Mouse (Mus musculus) ES-E14 (cell line): ENCODE results near the gene Gon4l. TPM values are rescaled to one million over a fixed set of nuclear protein-coding genes. Genes with fewer than 3 reads are reported as not detected.
A peak's percentile ranks its signal among the peaks of the same experiment; 100 is the strongest.

ENCODE experiments used
- DNase-seq: peaks from one replicate; pipeline ENCODE4 v3.0.0-alpha.2; 2013; ENCODE audit warnings: low read depth, low spot score
- H3K27ac ChIP-seq: 2 replicates; pipeline ENCODE4 v1.5.1; 2012; ENCODE audit warnings: low read depth, mild to moderate bottlenecking, low read length, moderate library complexity, mixed read lengths; ENCODE audit not compliant: poor library complexity, insufficient read depth, severe bottlenecking
- H3K36me3 ChIP-seq: 2 replicates; pipeline ENCODE4 v1.6.1; 2012; ENCODE audit warnings: mild to moderate bottlenecking, low read length, moderate library complexity, mixed read lengths; ENCODE audit not compliant: control insufficient read depth, poor library complexity, insufficient read depth, severe bottlenecking
- H3K4me1 ChIP-seq, 2 experiments: fragments of 150-350 bp in 1 of 2; sonication (generic) in 1 of 2; 2 replicates each; pipeline ENCODE4 v1.6.1; 2012; ENCODE audit warnings: low read length in 2 of 2, mild to moderate bottlenecking in 1 of 2, mixed read lengths in 1 of 2; ENCODE audit not compliant: control insufficient read depth in 2 of 2, insufficient read depth in 2 of 2, poor library complexity in 1 of 2
- H3K4me3 ChIP-seq, 2 experiments: fragments of 150-350 bp in 1 of 2; sonication (generic) in 1 of 2; 2 replicates each; pipeline ENCODE4 v1.5.1; 2012; ENCODE audit warnings: low read length in 2 of 2, low read depth in 1 of 2, mild to moderate bottlenecking in 1 of 2, mixed read lengths in 1 of 2; ENCODE audit not compliant: insufficient read depth in 1 of 2, poor library complexity in 1 of 2, severe bottlenecking in 1 of 2
- H3K9ac ChIP-seq: 2 replicates; pipeline ENCODE4 v1.6.1; 2012; ENCODE audit warnings: low read depth, mild to moderate bottlenecking, low read length, mixed read lengths; ENCODE audit not compliant: poor library complexity, insufficient read depth, severe bottlenecking
- H3K9me3 ChIP-seq: fragments of 150-350 bp; sonication (generic); 2 replicates; pipeline ENCODE4 v1.6.1; 2012; ENCODE audit warnings: low read depth, mild to moderate bottlenecking, low read length; ENCODE audit not compliant: control insufficient read depth, insufficient read depth
- CHD2 ChIP-seq: IDR thresholded peaks from 2 replicates; pipeline ENCODE4 v1.6.1; 2014; ENCODE audit warnings: mild to moderate bottlenecking, low read depth, low read length, inconsistent platforms
- HCFC1 ChIP-seq: IDR thresholded peaks from 2 replicates; pipeline ENCODE4 v1.6.1; 2012; ENCODE audit warnings: low read length, inconsistent platforms, borderline replicate concordance; ENCODE audit not compliant: insufficient read depth
- MAFK ChIP-seq: IDR thresholded peaks from 2 replicates; pipeline ENCODE4 v1.6.1; 2014; ENCODE audit warnings: mild to moderate bottlenecking, low read depth, low read length, inconsistent platforms; ENCODE audit not compliant: insufficient read depth
- ZC3H11A ChIP-seq: IDR thresholded peaks from 2 replicates; pipeline ENCODE4 v1.6.1; 2012; ENCODE audit warnings: low read depth, mild to moderate bottlenecking, inconsistent platforms, low read length, borderline replicate concordance
- ZNF384 ChIP-seq: IDR thresholded peaks from 2 replicates; pipeline ENCODE4 v1.6.1; 2012; ENCODE audit warnings: low read depth, low read length, inconsistent platforms
- in situ Hi-C, 2 experiments: fragments of 600-800 bp; cut with MboI; formaldehyde crosslinking; loops; one replicate each; pipeline ENCODE4 v1.15.1; 2025; ENCODE audit warnings: low sequenced_read_pairs in 2 of 2, inconsistent platforms in 1 of 2; ENCODE audit not compliant: unreplicated experiment in 2 of 2
- total RNA-seq: library from RNA; depleted of rRNA; stranded (reverse); fragments of 300-350 nt; gene quantifications from 2 replicates; pipeline ENCODE4 v1.2.3, GENCODE M21; 2012

The Gon4l gene
- total RNA-seq, 1 experiment = 58.0 TPM

DNA sequence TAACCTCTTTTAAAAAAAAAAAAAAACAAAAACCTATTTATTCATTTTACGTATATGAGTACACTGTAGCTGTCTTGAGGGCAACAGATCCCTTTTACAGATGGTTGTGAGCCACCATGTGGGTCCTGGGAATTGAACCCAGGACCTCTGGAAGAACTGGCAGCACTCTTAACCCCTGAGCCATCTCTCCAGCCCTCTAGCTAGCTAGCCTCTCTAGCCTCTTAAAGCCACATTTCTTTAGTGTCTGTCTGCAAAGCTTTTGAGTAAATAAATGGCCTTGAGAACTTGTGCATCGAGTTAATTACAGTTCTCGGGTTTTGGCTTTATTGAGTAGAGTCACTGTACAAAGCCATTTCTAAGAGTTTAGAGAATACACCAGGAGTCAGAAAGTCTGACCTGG lies 69.8 kb downstream of the Gon4l start:
- H3K9ac ChIP-seq = no peak overlapping the region
- no peak overlapping the region for H3K4me3 ChIP-seq
- H3K36me3 ChIP-seq = peaks cover 62% of the 10 kb centered on the region
- no peaks in the 10 kb centered on the region for H3K9me3 ChIP-seq
- peaks cover 3 to 12% of the 10 kb centered on the region in 2 experiments; a peak in 3 of 4 replicates for H3K4me1 ChIP-seq
- no peak for DNase-seq
- TF ChIP-seq ZNF384 (no peak), HCFC1 (no peak), MAFK (no peak), ZC3H11A (no peak), CHD2 (no peak)
- in situ Hi-C loops = no loop called here
- no peak overlapping the region for H3K27ac ChIP-seq

DNA sequence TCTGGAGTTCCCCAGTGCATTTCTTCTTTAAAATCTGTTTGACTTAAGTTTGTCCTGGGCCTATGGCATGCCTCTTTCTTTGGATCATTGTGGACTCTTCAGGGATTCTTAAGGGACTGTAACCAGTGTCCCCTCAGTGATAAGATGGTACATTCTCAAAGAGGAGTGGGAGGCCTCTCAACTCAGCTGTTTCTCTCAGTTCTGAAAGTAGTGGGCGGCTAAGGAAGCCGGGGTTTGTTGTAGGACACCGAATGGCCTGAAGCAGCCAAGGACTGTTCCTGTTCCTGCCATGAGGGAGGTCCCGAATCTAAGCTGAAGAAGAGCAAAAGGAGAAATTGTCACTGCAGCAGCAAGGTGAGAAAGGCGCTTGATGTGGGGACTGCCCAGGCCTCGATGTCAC lies 70.2 kb downstream of the Gon4l start:
- Histone ChIP-seq H3K9me3 (no peaks in the 10 kb centered on the region), H3K4me3 (no peak overlapping the region), H3K9ac (no peak overlapping the region), H3K4me1 (peaks cover 3 to 12% of the 10 kb centered on the region in 2 experiments; a peak in 3 of 4 replicates), H3K27ac (peak overlapping the region; percentile 25; the same call in 1 of the 2 replicates), H3K36me3 (peaks cover 66% of the 10 kb centered on the region)
- in situ Hi-C loops = no loop called here
- no peak for TF ChIP-seq ZNF384
- no peak for TF ChIP-seq ZC3H11A
- no peak for TF ChIP-seq MAFK
- no peak for TF ChIP-seq CHD2
- no peak for TF ChIP-seq HCFC1
- DNase-seq = no peak

DNA sequence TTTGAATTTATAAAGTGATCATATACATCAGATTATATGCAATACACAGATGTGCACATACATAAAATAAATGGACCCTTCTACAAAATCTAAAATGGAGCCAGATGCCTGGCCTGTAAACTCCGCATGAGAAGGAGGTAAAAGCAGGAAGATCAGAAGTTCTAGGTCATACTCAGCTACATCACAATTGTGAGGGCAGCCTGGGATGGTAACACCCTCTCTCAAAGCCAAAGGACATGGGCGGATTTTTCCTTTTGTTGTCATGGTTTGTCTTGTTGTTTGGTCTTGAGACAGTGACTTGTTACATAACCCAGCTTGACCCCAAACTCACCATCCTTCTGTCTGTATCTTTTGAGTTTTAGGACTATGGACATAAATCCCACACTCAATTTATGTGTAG lies 70.7 kb downstream of the Gon4l start:
- Histone ChIP-seq H3K27ac (no peak overlapping the region; the same call in 1 of the 2 replicates), H3K9me3 (no peaks in the 10 kb centered on the region), H3K4me3 (no peak overlapping the region), H3K36me3 (peaks cover 71% of the 10 kb centered on the region), H3K4me1 (peaks cover 3 to 12% of the 10 kb centered on the region in 2 experiments; a peak in 3 of 4 replicates), H3K9ac (no peak overlapping the region)
- in situ Hi-C loops = no loop called here
- TF ChIP-seq MAFK (no peak), HCFC1 (no peak), CHD2 (no peak), ZC3H11A (no peak), ZNF384 (no peak)
- DNase-seq = no peak

DNA sequence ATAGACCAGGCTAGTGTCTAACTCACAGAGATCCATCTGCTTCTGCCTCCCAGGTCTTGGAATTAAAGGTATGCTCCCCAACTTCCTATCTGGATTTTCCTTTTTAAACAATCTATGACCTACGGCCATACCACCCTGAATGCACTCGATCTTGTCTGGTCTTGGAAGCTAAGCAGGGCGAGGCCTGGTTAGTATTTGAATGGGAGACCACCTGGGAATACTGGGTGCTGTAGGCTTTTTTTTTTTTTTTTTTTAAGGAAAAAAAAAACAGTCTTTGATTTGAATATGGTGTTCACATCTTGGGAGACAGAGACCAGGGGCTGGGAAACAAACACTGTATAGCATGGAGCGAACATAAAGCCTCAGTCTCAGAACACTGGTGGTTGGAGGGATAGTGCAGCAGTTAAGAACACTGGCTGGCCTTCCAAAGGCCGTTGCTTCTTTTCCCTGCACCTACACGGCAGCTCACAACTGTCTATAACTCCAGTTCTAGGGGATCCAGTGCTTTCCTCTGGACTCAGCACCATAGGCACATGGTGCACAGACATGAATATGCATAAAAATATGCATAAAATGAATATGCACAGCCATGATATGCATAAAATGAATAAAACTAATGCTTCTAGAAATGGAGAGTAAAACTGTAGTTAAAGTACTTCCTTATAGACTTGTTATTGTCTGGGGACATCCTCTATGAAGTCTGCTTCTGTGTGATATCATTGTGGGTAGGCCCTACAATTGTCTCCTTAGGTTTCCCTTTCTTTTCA lies 71.5 kb downstream of the Gon4l start:
- peak; percentile 81 for TF ChIP-seq ZNF384
- no peak for TF ChIP-seq CHD2
- Histone ChIP-seq H3K9ac (no peak overlapping the region), H3K4me3 (no peak overlapping the region), H3K27ac (no peak overlapping the region; the same call in 1 of the 2 replicates), H3K4me1 (peaks cover 3 to 12% of the 10 kb centered on the region in 2 experiments; a peak in 3 of 4 replicates), H3K36me3 (peaks cover 76% of the 10 kb centered on the region), H3K9me3 (no peaks in the 10 kb centered on the region)
- no peak for DNase-seq
- in situ Hi-C loops = no loop called here
